Mouse (Mus musculus) intestine, embryonic 16.5 days (tissue): ENCODE measurements around the gene Gm43518. TPM values are rescaled to one million over a fixed set of nuclear protein-coding genes. Genes with fewer than 3 reads are reported as not detected.

ENCODE experiments used
- ATAC-seq: fragments of 200-750 bp; cut with Nextera tagmentation; 2 replicates; pipeline ENCODE4 v1.8.0; 2017; ENCODE audit warnings: moderate TSS enrichment, moderate library complexity
- H3K27ac ChIP-seq: fragments of 300-500 bp; sonication (generic); 2 replicates; pipeline ENCODE4 v1.5.1; 2014; ENCODE audit warnings: mild to moderate bottlenecking, low read length
- H3K27me3 ChIP-seq: fragments of 300-500 bp; sonication (generic); replicated peaks from 2 replicates; pipeline ENCODE4 v1.6.1; 2014; ENCODE audit warnings: low read length, control low read depth, mixed read lengths; ENCODE audit not compliant: control insufficient read depth, insufficient read depth
- H3K36me3 ChIP-seq: fragments of 300-500 bp; sonication (generic); 2 replicates; pipeline ENCODE4 v1.6.1; 2014; ENCODE audit warnings: low read length, control low read depth; ENCODE audit not compliant: control insufficient read depth, insufficient read depth
- H3K4me1 ChIP-seq: fragments of 300-500 bp; sonication (generic); 2 replicates; pipeline ENCODE4 v1.6.1; 2014; ENCODE audit warnings: low read length, control low read depth, mixed read lengths; ENCODE audit not compliant: control insufficient read depth, insufficient read depth
- H3K4me2 ChIP-seq: fragments of 300-500 bp; sonication (generic); 2 replicates; pipeline ENCODE4 v1.6.1; 2014; ENCODE audit warnings: low read depth, low read length, control low read depth
- H3K4me3 ChIP-seq: fragments of 300-500 bp; sonication (generic); 2 replicates; pipeline ENCODE4 v1.5.1; 2014; ENCODE audit warnings: mild to moderate bottlenecking, low read length
- H3K9ac ChIP-seq: fragments of 300-500 bp; sonication (generic); 2 replicates; pipeline ENCODE4 v1.6.1; 2014; ENCODE audit warnings: low read depth, low read length
- H3K9me3 ChIP-seq: fragments of 300-500 bp; sonication (generic); 2 replicates; pipeline ENCODE4 v1.6.1; 2016; ENCODE audit warnings: low read length, control low read depth; ENCODE audit not compliant: control insufficient read depth
- WGBS: fragments of 180-500 bp; shearing (Covaris S2); extraction: QIAGEN DNeasy Blood & Tissue Kit; methylation state at CpG from one replicate; pipeline ENCODE4 v1.1.7; 2014; 5-methylcytosine and 5-hydroxymethylcytosine counted together
- polyA plus RNA-seq: library from polyadenylated mRNA; unstranded; fragments of >200 nt; fragmentation: Nextera tagmentation; extraction: Ambion mirVana; gene quantifications from 2 replicates; pipeline ENCODE4 v1.2.1, GENCODE M21; 2015

Gm43518 gene
- polyA plus RNA-seq, 1 experiment from 2014 or later: 1.2 TPM

- Histone ChIP-seq H3K4me1 (no peaks in the 10 kb centered on the region), H3K9ac (no peak overlapping the region), H3K4me3 (no peak overlapping the region), H3K9me3 (no peaks in the 10 kb centered on the region), H3K4me2 (no peak overlapping the region), H3K36me3 (no peaks in the 10 kb centered on the region), H3K27ac (no peak overlapping the region), H3K27me3 (no peaks in the 10 kb centered on the region)
- no peak for ATAC-seq
- WGBS: 69% methylated on average over 5 of the region's 5 CpGs
Measured at GRCm38 (mm10) chr5:123952365-123953045, 25.3 kb downstream of the Gm43518 start.

GRCm38 (mm10) chr5:123957213-123957612, 30.0 kb downstream of the Gm43518 start:
- H3K9me3 ChIP-seq: no peaks in the 10 kb centered on the region
- no peak overlapping the region for H3K4me2 ChIP-seq
- H3K4me3 ChIP-seq: no peak overlapping the region
- H3K9ac ChIP-seq: no peak overlapping the region
- no peak for ATAC-seq
- H3K27me3 ChIP-seq: no peaks in the 10 kb centered on the region
- 93% methylated on average over 8 of the region's 8 CpGs for WGBS
- H3K4me1 ChIP-seq: peaks cover 6% of the 10 kb centered on the region; the same call in 1 of the 2 replicates
- no peak overlapping the region for H3K27ac ChIP-seq
- no peaks in the 10 kb centered on the region for H3K36me3 ChIP-seq

DNA sequence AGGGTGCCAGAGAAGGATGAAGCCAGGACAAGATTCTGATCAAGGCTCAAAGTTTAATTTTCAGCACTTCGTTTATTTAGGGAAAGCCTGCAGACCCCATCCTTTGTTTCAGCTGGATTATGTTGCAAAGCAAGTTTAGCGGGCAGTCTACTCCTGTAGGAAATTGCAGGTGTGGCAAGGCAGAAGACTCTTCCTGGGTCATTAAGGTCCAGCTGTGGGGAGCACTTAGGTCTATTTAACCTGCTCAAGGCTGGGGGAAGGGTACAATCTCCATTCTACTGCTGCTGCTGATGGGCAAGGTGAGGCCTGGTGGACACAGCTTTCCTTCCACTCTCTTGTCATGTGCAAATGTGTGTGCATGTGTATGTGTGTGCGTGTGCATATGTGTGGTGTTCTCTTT, 31.8 kb downstream of the Gm43518 start:
- Histone ChIP-seq H3K4me2 (no peak overlapping the region), H3K9me3 (no peaks in the 10 kb centered on the region), H3K9ac (no peak overlapping the region), H3K27ac (no peak overlapping the region), H3K27me3 (no peaks in the 10 kb centered on the region), H3K4me1 (peaks cover 7% of the 10 kb centered on the region; the same call in 1 of the 2 replicates), H3K4me3 (no peak overlapping the region), H3K36me3 (no peaks in the 10 kb centered on the region)
- WGBS: 55% methylated on average over 3 of the region's 3 CpGs
- ATAC-seq: peak; percentile 60; the same call in 1 of the 2 replicates

GRCm38 (mm10) chr5:123960129-123960528, 32.9 kb downstream of the Gm43518 start:
- Histone ChIP-seq H3K9ac (no peak overlapping the region), H3K27me3 (no peaks in the 10 kb centered on the region), H3K4me2 (no peak overlapping the region), H3K9me3 (no peaks in the 10 kb centered on the region), H3K4me3 (no peak overlapping the region), H3K4me1 (peaks cover 11% of the 10 kb centered on the region; the same call in 1 of the 2 replicates), H3K27ac (no peak overlapping the region), H3K36me3 (no peaks in the 10 kb centered on the region)
- ATAC-seq: no peak
- WGBS: 58% methylated on average over 8 of the region's 8 CpGs

GRCm38 (mm10) chr5:123961046-123961445, 33.8 kb downstream of the Gm43518 start:
- no peaks in the 10 kb centered on the region for H3K36me3 ChIP-seq
- WGBS: 80% methylated on average over 12 of the region's 12 CpGs
- H3K4me3 ChIP-seq: no peak overlapping the region
- H3K9ac ChIP-seq: no peak overlapping the region
- no peak overlapping the region for H3K4me2 ChIP-seq
- no peaks in the 10 kb centered on the region for H3K27me3 ChIP-seq
- no peaks in the 10 kb centered on the region for H3K9me3 ChIP-seq
- ATAC-seq: no peak
- H3K27ac ChIP-seq: no peak overlapping the region
- H3K4me1 ChIP-seq: peaks cover 11% of the 10 kb centered on the region; the same call in 1 of the 2 replicates

DNA sequence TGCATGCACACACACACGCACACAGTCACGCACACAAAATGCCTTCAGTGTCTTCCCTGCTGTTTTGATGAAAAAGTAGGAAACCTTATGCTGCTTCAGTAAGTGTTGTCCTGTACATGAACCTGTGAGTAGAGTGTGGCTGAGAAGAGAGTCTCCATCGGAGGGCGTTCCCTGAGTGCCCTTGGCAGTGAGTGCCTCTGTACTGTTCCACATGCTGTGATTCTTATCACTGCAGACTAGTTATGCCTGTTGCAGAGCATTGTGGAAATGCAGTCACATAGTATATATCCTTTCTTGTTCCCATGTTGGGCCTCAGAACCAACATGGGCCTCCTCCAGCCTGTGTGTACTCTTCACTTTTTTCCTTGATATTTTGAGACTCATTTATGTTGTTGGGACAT, 37.0 kb downstream of the Gm43518 start:
- Histone ChIP-seq H3K9me3 (no peaks in the 10 kb centered on the region), H3K36me3 (no peaks in the 10 kb centered on the region), H3K9ac (no peak overlapping the region), H3K4me1 (peaks cover 11% of the 10 kb centered on the region), H3K27me3 (no peaks in the 10 kb centered on the region), H3K4me3 (no peak overlapping the region), H3K27ac (peak overlapping the region; percentile 9), H3K4me2 (no peak overlapping the region)
- 85% methylated on average over 4 of the region's 4 CpGs for WGBS
- peak; percentile 48 for ATAC-seq

DNA sequence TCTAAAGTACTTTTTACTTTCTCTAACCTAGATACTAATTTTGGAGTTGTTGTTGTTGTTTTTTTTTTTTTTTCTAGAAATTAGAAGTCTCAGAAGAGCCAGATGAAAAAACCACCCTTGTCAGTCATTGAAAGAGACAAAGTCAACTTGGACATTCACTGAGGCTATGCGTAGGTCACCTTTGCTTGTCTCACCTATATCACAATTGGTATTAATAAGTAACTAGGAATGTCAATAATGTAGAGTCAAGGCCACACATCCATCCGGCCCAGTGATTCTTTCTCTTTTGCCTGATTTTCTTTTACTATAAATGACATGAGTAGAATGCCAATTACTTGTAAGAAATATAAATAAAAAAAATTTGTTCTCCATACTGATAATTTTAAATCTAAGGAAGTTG, 39.5 kb downstream of the Gm43518 start:
- Histone ChIP-seq H3K4me1 (peaks cover 14% of the 10 kb centered on the region; the same call in 1 of the 2 replicates), H3K9me3 (no peaks in the 10 kb centered on the region), H3K9ac (no peak overlapping the region), H3K36me3 (no peaks in the 10 kb centered on the region), H3K27me3 (no peaks in the 10 kb centered on the region), H3K27ac (peak overlapping the region; percentile 43; the same call in 1 of the 2 replicates), H3K4me3 (no peak overlapping the region), H3K4me2 (no peak overlapping the region)
- WGBS: 66% methylated on average over 2 of the region's 2 CpGs
- peak; percentile 52; the same call in 1 of the 2 replicates for ATAC-seq

- Histone ChIP-seq H3K36me3 (no peaks in the 10 kb centered on the region), H3K9ac (no peak overlapping the region), H3K27me3 (no peaks in the 10 kb centered on the region), H3K27ac (peak overlapping the region; percentile 72), H3K9me3 (no peaks in the 10 kb centered on the region), H3K4me1 (peaks cover 17% of the 10 kb centered on the region; the same call in 1 of the 2 replicates), H3K4me2 (no peak overlapping the region), H3K4me3 (no peak overlapping the region)
- ATAC-seq: peak; percentile 72
- 62% methylated on average over 5 of the region's 5 CpGs for WGBS
Measured at GRCm38 (mm10) chr5:123968468-123968867, 41.2 kb downstream of the Gm43518 start.

DNA sequence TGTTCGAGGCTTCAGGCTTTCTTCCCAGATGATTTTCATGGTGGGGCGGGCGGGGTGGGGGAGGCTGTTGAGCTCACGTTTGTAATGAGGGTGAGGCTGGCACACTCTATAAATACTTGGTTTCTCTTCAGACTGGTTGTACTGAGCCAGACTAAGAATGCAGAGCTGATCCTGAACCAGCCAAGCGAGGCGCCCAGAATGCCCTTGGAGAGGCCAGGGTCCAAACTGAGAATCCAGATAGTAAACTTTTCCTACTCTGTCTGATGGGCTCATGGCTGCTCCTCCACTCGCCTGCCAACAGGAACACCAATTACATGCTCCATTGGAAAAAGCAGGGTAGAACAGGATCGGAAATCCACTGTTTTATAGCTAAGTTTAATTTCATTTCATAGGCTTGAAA, 42.0 kb downstream of the Gm43518 start:
- Histone ChIP-seq H3K4me1 (peaks cover 14% of the 10 kb centered on the region; the same call in 1 of the 2 replicates), H3K27me3 (no peaks in the 10 kb centered on the region), H3K36me3 (no peaks in the 10 kb centered on the region), H3K4me3 (no peak overlapping the region), H3K4me2 (no peak overlapping the region; the same call in 1 of the 2 replicates), H3K9ac (0 out of 2 replicates have a peak overlapping the region, but pooled peaks have one; percentile 29), H3K27ac (peak overlapping the region; percentile 80), H3K9me3 (no peaks in the 10 kb centered on the region)
- 49% methylated on average over 8 of the region's 8 CpGs for WGBS
- peak; percentile 17; the same call in 1 of the 2 replicates for ATAC-seq
